Mouse (Mus musculus): ENCODE data around the gene Mthfd1.

GRCm38 (mm10) chr12:76262918-76263317, 7.8 kb downstream of the Mthfd1 start:
- TF ChIP-seq CTCF (conservative IDR thresholded peaks at IDR 0.05; ENCODE audit: low read length), result no peak
- no peak for TF ChIP-seq POU5F1 (IDR thresholded peaks at IDR 0.05; ENCODE audit: borderline replicate concordance, low read length)
- no peak for TF ChIP-seq NANOG (IDR thresholded peaks at IDR 0.05; ENCODE audit: borderline replicate concordance, low read length)

Data from E14TG2a.4 (cell line).